Mouse (Mus musculus) gastrocnemius, adult 8-10 months (tissue): ENCODE data around the gene Svep1. TPM values are rescaled to one million over a fixed set of nuclear protein-coding genes. Genes with fewer than 3 reads are reported as not detected.

Experiments used
- DNase-seq, 2 experiments: peaks; one replicate each; pipeline ENCODE4 v3.0.0; 2022; ENCODE audit warnings: low spot score in 2 of 2
- total RNA-seq, 4 experiments: library from RNA; stranded (reverse); gene quantifications; 2 replicates each; pipeline ENCODE4 v1.2.4; 2022

The Svep1 gene
- total RNA-seq, 4 experiments from 2014 or later = 3.3 to 6.4 (median 4.0) TPM

GRCm38 (mm10) chr4:58170430-58170829 lies 36.2 kb downstream of the Svep1 start:
- no peak for DNase-seq

GRCm38 (mm10) chr4:58169918-58170317 lies 36.7 kb downstream of the Svep1 start:
- no peak for DNase-seq

- no peak for DNase-seq
Measured at GRCm38 (mm10) chr4:58168366-58168765, 38.3 kb downstream of the Svep1 start.

GRCm38 (mm10) chr4:58165711-58166110 lies 40.9 kb downstream of the Svep1 start:
- DNase-seq = no peak

GRCm38 (mm10) chr4:58161901-58162300 lies 44.8 kb downstream of the Svep1 start:
- DNase-seq = no peak

- no peak for DNase-seq
Measured at GRCm38 (mm10) chr4:58159564-58159963, 47.1 kb downstream of the Svep1 start.

GRCm38 (mm10) chr4:58150301-58150700 lies 56.4 kb downstream of the Svep1 start:
- DNase-seq = no peak

GRCm38 (mm10) chr4:58149186-58149585 lies 57.5 kb downstream of the Svep1 start:
- DNase-seq = no peak

- no peak for DNase-seq
Measured at GRCm38 (mm10) chr4:58148547-58148946, 58.1 kb downstream of the Svep1 start.

GRCm38 (mm10) chr4:58146676-58147075 lies 60.0 kb downstream of the Svep1 start:
- no peak for DNase-seq

GRCm38 (mm10) chr4:58139764-58140556 lies 66.7 kb downstream of the Svep1 start:
- DNase-seq = no peak

- no peak for DNase-seq
Measured at GRCm38 (mm10) chr4:58139241-58139640, 67.4 kb downstream of the Svep1 start.

- DNase-seq = no peak
Measured at GRCm38 (mm10) chr4:58133610-58134309, 72.9 kb downstream of the Svep1 start.

- DNase-seq = no peak
Measured at GRCm38 (mm10) chr4:58129844-58130243, 76.8 kb downstream of the Svep1 start.

- DNase-seq = no peak
Measured at GRCm38 (mm10) chr4:58127024-58127423, 79.6 kb downstream of the Svep1 start.

- DNase-seq = no peak
Measured at GRCm38 (mm10) chr4:58115452-58115851, 91.2 kb downstream of the Svep1 start.

GRCm38 (mm10) chr4:58111008-58111407 lies 95.7 kb downstream of the Svep1 start:
- no peak for DNase-seq

- no peak for DNase-seq
Measured at GRCm38 (mm10) chr4:58109793-58110192, 96.9 kb downstream of the Svep1 start.

GRCm38 (mm10) chr4:58108364-58108763 lies 98.3 kb downstream of the Svep1 start:
- DNase-seq = no peak

GRCm38 (mm10) chr4:58097732-58098131 lies 108.9 kb downstream of the Svep1 start:
- no peak for DNase-seq

- no peak for DNase-seq
Measured at GRCm38 (mm10) chr4:58086738-58087137, 119.9 kb downstream of the Svep1 start.

GRCm38 (mm10) chr4:58086151-58086550 lies 120.5 kb downstream of the Svep1 start:
- DNase-seq = no peak

- no peak for DNase-seq
Measured at GRCm38 (mm10) chr4:58085340-58085739, 121.3 kb downstream of the Svep1 start.
